Mouse (Mus musculus) kidney, embryonic 16.5 days (tissue): ENCODE measurements around the gene Foxo1. TPM values are rescaled to one million over a fixed set of nuclear protein-coding genes. Genes with fewer than 3 reads are reported as not detected.

Source experiments
- ATAC-seq: fragments of 200-750 bp; cut with Nextera tagmentation; 2 replicates; pipeline ENCODE4 v1.8.0; 2017; ENCODE audit warnings: moderate TSS enrichment; ENCODE audit not compliant: low FRiP score, low TSS enrichment
- H3K27ac ChIP-seq: fragments of 300-500 bp; sonication (generic); 2 replicates; pipeline ENCODE4 v1.5.1; 2014; ENCODE audit warnings: low read length
- H3K27me3 ChIP-seq: fragments of 300-500 bp; sonication (generic); 2 replicates; pipeline ENCODE4 v1.6.1; 2014; ENCODE audit warnings: low read length, control low read depth, mixed read lengths; ENCODE audit not compliant: insufficient read depth
- H3K36me3 ChIP-seq: fragments of 300-500 bp; sonication (generic); 2 replicates; pipeline ENCODE4 v1.6.1; 2014; ENCODE audit warnings: low read length, control low read depth, mixed read lengths; ENCODE audit not compliant: insufficient read depth
- H3K4me1 ChIP-seq: fragments of 300-500 bp; sonication (generic); 2 replicates; pipeline ENCODE4 v1.6.1; 2014; ENCODE audit warnings: low read length, control low read depth, mixed read lengths; ENCODE audit not compliant: insufficient read depth
- H3K4me2 ChIP-seq: fragments of 300-500 bp; sonication (generic); replicated peaks from 2 replicates; pipeline ENCODE4 v1.6.1; 2014; ENCODE audit warnings: low read depth, low read length
- H3K4me3 ChIP-seq: fragments of 300-500 bp; sonication (generic); 2 replicates; pipeline ENCODE4 v1.5.1; 2014; ENCODE audit warnings: mild to moderate bottlenecking, low read length
- H3K9ac ChIP-seq: fragments of 300-500 bp; sonication (generic); replicated peaks from 2 replicates; pipeline ENCODE4 v1.6.1; 2014; ENCODE audit warnings: low read length
- H3K9me3 ChIP-seq: fragments of 300-500 bp; sonication (generic); 2 replicates; pipeline ENCODE4 v1.6.1; 2016; ENCODE audit warnings: low read length, control low read depth
- WGBS: fragments of 180-500 bp; shearing (Covaris S2); extraction: QIAGEN DNeasy Blood & Tissue Kit; methylation state at CpG from one replicate; pipeline ENCODE4 v1.1.7; 2014; 5-methylcytosine and 5-hydroxymethylcytosine counted together
- polyA plus RNA-seq: library from polyadenylated mRNA; unstranded; fragments of >200 nt; fragmentation: Nextera tagmentation; extraction: Ambion mirVana; gene quantifications from 2 replicates; pipeline ENCODE4 v1.2.1, GENCODE M21; 2015

Foxo1 gene
- polyA plus RNA-seq, 1 experiment from 2014 or later = 5.9 TPM

DNA sequence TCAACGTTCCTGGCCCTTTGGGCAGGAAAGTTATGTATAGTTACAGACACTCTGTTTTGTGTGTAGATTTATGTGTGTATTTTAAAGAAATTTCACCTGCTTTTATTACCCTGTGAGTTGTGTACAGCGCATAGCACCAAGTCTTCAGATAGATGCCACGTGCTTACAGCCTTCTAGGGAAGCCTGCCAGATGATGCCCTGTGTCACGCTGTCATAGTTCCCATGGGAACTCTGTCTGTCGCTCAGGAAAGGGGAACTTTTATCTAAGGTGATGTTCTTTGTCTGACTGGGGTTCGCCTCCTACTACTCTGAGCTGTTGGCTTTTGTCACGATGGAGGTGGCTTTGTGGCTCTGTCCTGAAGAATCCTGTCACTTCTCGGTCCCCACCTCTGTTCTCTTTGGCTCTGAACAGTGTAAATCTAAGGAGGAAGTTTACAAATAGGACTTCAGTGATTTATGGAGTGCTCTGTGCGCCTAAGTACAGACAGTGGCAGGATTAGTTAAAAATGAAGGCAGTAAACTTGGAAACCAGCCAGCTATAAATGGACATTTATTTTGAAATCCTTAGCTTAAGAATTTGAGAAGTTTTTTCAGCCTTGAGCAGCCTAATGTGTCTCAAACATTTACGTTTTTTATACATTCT, 80.0 kb downstream of the Foxo1 start:
- no peaks in the 10 kb centered on the region for H3K9me3 ChIP-seq
- peaks cover 15% of the 10 kb centered on the region for H3K36me3 ChIP-seq
- H3K9ac ChIP-seq = no peak overlapping the region
- H3K4me3 ChIP-seq = no peak overlapping the region
- no peak overlapping the region for H3K4me2 ChIP-seq
- WGBS = 21% methylated on average over 10 of the region's 10 CpGs
- ATAC-seq = peak; percentile 62; the same call in 1 of the 2 replicates
- no peak overlapping the region for H3K27ac ChIP-seq
- H3K27me3 ChIP-seq = no peaks in the 10 kb centered on the region
- peaks cover 27% of the 10 kb centered on the region for H3K4me1 ChIP-seq

DNA sequence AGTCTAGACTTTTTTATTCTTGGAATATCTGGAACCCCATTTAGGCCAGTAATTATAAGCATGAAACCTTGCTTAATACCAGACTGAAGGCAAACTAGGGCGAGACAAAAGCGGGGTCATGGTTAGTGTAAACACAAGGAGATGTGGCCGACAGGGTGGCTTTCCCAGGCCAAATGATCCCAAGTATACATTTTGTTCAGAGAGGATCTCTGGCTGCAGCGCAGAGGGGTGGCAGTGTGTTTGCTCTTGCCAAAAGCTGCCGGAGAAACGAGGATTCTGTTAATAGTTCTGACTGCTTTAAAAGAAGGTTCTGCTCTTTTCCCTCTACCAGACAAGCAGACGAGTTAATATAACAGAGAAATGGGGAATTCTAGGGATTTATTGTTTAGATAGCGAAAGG, 82.5 kb downstream of the Foxo1 start:
- no peak overlapping the region for H3K4me3 ChIP-seq
- H3K27ac ChIP-seq = no peak overlapping the region
- H3K27me3 ChIP-seq = no peaks in the 10 kb centered on the region
- 64% methylated on average over 8 of the region's 8 CpGs for WGBS
- no peak overlapping the region for H3K9ac ChIP-seq
- H3K9me3 ChIP-seq = no peaks in the 10 kb centered on the region
- H3K36me3 ChIP-seq = peaks cover 8% of the 10 kb centered on the region
- no peak for ATAC-seq
- peaks cover 22% of the 10 kb centered on the region for H3K4me1 ChIP-seq
- no peak overlapping the region for H3K4me2 ChIP-seq

DNA sequence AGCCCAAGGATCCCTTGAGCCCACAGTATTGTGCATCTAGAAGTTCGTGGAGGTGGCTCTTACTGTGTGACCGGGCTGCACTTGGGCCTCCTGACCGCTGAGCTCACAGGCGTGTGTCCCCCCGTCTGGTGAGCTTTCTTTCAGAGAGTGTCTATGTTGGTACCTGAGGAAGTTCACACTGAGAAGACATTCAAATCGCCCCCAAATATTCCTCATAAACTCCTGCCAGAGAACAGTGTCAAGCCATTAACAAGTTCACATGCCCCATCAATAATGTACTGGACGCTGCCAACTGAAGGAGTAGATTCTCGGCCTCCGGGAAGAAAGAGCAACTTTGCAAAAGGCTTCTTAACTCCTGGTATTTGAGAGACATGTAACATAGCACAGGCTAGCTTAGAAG, 83.8 kb downstream of the Foxo1 start:
- Histone ChIP-seq H3K36me3 (no peaks in the 10 kb centered on the region), H3K4me3 (no peak overlapping the region), H3K27me3 (no peaks in the 10 kb centered on the region), H3K9ac (no peak overlapping the region), H3K4me1 (peaks cover 22% of the 10 kb centered on the region), H3K9me3 (no peaks in the 10 kb centered on the region), H3K27ac (no peak overlapping the region), H3K4me2 (no peak overlapping the region)
- ATAC-seq = no peak
- WGBS = 82% methylated on average over 9 of the region's 9 CpGs

- H3K4me1 ChIP-seq = peaks cover 8% of the 10 kb centered on the region; the same call in 1 of the 2 replicates
- H3K9me3 ChIP-seq = no peaks in the 10 kb centered on the region
- H3K4me3 ChIP-seq = no peak overlapping the region
- no peak overlapping the region for H3K27ac ChIP-seq
- 80% methylated on average over 7 of the region's 7 CpGs for WGBS
- no peaks in the 10 kb centered on the region for H3K27me3 ChIP-seq
- no peak for ATAC-seq
- no peak overlapping the region for H3K9ac ChIP-seq
- H3K4me2 ChIP-seq = no peak overlapping the region
- H3K36me3 ChIP-seq = no peaks in the 10 kb centered on the region
These were observed 86.1 kb downstream of the Foxo1 start for GRCm38 (mm10) chr3:52354203-52354602.

DNA sequence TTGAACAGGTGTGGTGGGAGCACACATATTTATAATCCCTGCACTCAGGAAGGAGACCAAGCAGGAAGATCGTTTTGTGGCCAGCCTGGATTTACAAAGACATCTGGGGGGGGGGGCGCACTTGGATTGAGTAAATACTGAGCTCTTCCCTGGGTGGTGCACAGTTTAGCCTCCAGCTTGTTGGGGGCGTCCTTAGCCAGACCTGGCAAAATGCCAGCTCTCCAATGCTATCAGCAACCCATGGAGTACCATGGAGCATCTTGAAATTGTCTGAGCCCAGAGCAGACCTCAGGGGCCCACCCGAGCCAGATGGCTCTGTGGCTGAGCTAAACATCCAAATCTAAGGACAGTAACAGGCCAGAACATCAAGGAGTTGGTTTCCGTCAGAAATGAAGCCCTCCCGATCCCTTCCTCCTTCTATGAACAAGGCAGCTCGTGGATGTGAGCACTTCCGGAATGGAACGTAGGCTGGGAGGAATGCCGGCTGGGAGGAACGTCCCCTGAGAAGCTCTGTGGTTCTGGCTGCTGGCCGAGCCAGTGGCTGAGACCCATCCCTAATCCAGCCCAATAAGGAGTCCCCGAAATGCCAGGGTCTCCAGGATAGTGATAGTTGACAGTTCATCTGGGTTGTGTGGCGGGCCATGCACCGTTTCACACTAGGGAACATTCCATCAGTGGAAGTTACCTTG, 89.3 kb downstream of the Foxo1 start:
- H3K36me3 ChIP-seq = no peaks in the 10 kb centered on the region
- H3K4me1 ChIP-seq = no peaks in the 10 kb centered on the region
- H3K4me3 ChIP-seq = no peak overlapping the region
- ATAC-seq = no peak
- no peak overlapping the region for H3K4me2 ChIP-seq
- no peaks in the 10 kb centered on the region for H3K9me3 ChIP-seq
- no peak overlapping the region for H3K27ac ChIP-seq
- WGBS = 81% methylated on average over 15 of the region's 15 CpGs
- H3K27me3 ChIP-seq = no peaks in the 10 kb centered on the region
- H3K9ac ChIP-seq = no peak overlapping the region

DNA sequence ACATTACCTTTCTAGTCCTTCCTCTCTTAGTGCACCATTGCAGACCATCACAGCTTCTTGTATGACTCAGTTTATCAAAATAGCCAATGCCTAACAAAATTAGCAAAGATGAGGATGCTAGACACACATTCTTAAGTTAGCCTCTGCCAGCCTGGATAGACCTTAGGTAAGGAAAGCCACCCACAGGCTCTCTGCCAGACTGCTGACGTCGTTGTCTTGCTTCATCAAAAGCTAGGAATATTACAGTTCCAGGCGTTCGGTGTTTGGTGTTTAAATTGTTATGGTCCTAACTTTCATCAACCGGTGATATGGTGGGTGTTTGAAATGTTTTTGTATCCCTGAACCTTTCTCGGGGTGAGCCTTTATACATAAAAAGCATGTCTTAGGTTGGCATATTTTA, 96.4 kb downstream of the Foxo1 start:
- H3K9me3 ChIP-seq = no peaks in the 10 kb centered on the region
- no peak overlapping the region for H3K27ac ChIP-seq
- H3K4me3 ChIP-seq = no peak overlapping the region
- H3K4me1 ChIP-seq = no peaks in the 10 kb centered on the region
- no peak for ATAC-seq
- WGBS = 83% methylated on average over 6 of the region's 6 CpGs
- no peaks in the 10 kb centered on the region for H3K36me3 ChIP-seq
- no peak overlapping the region for H3K9ac ChIP-seq
- H3K27me3 ChIP-seq = no peaks in the 10 kb centered on the region
- H3K4me2 ChIP-seq = no peak overlapping the region

GRCm38 (mm10) chr3:52369204-52369603, 101.1 kb downstream of the Foxo1 start:
- no peak for ATAC-seq
- Histone ChIP-seq H3K27me3 (no peaks in the 10 kb centered on the region), H3K36me3 (no peaks in the 10 kb centered on the region), H3K27ac (no peak overlapping the region), H3K4me3 (no peak overlapping the region), H3K4me1 (no peaks in the 10 kb centered on the region), H3K9me3 (no peaks in the 10 kb centered on the region), H3K9ac (no peak overlapping the region), H3K4me2 (no peak overlapping the region)
- WGBS = 87% methylated on average over 9 of the region's 9 CpGs

GRCm38 (mm10) chr3:52369881-52370428, 101.8 kb downstream of the Foxo1 start:
- Histone ChIP-seq H3K9ac (no peak overlapping the region), H3K27me3 (no peaks in the 10 kb centered on the region), H3K4me3 (no peak overlapping the region), H3K4me1 (no peaks in the 10 kb centered on the region), H3K27ac (no peak overlapping the region), H3K9me3 (no peaks in the 10 kb centered on the region), H3K4me2 (no peak overlapping the region), H3K36me3 (no peaks in the 10 kb centered on the region)
- ATAC-seq = no peak
- WGBS = 76% methylated on average over 7 of the region's 7 CpGs

DNA sequence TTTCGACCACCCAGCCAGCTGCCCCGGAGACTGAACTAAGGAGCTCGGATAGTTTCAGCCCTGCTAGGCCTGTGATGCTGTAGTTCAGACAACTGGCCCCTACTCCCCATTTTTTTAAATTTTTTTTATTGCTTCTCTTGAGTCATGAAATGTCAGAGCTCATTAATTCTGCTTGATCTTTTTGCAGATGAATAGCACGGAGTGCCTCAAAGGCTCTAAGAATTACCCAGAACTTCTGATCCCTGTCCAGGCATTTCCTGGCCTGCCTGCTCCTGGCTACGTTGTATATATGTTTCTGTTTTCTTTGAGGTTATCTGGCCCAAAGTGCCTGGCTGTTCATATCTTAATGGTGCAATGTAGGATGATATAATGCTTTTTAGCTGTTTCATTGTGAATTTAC, 108.8 kb downstream of the Foxo1 start:
- no peak overlapping the region for H3K4me2 ChIP-seq
- no peaks in the 10 kb centered on the region for H3K9me3 ChIP-seq
- WGBS = 25% methylated on average over 5 of the region's 5 CpGs
- H3K4me1 ChIP-seq = 0 out of 2 replicates have a peak, but pooled peaks cover 4% of the 10 kb centered on the region
- no peaks in the 10 kb centered on the region for H3K36me3 ChIP-seq
- H3K4me3 ChIP-seq = no peak overlapping the region
- H3K9ac ChIP-seq = no peak overlapping the region
- H3K27me3 ChIP-seq = no peaks in the 10 kb centered on the region
- H3K27ac ChIP-seq = no peak overlapping the region
- ATAC-seq = 0 out of 2 replicates have a peak, but pooled peaks have one; percentile 31

DNA sequence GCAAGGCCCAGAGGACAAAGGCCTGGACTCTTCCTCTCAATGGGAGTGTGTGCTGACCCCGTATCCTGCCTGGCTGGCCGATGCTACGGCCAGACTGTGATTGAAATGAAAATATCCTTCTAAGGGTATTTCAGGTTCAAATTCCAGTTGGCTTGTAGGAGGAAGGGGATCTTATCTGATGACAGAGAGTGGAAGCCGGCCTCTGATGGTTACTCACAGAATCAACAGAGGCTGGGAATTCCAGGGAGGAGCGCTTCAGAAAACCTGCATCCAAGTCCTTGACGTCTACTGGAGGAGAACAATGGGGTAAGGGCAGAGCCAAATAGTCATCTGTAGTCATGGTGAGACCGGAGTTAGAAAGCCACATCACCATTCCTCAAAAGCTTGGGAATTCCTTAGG, 115.2 kb downstream of the Foxo1 start:
- no peak for ATAC-seq
- no peaks in the 10 kb centered on the region for H3K27me3 ChIP-seq
- H3K9me3 ChIP-seq = no peaks in the 10 kb centered on the region
- no peak overlapping the region for H3K4me3 ChIP-seq
- no peak overlapping the region for H3K4me2 ChIP-seq
- 83% methylated on average over 7 of the region's 7 CpGs for WGBS
- H3K36me3 ChIP-seq = no peaks in the 10 kb centered on the region
- no peaks in the 10 kb centered on the region for H3K4me1 ChIP-seq
- no peak overlapping the region for H3K9ac ChIP-seq
- no peak overlapping the region for H3K27ac ChIP-seq
